Comparison of ENCODE assay signal across 13 mouse cellular contexts in the genomic region with DNA sequence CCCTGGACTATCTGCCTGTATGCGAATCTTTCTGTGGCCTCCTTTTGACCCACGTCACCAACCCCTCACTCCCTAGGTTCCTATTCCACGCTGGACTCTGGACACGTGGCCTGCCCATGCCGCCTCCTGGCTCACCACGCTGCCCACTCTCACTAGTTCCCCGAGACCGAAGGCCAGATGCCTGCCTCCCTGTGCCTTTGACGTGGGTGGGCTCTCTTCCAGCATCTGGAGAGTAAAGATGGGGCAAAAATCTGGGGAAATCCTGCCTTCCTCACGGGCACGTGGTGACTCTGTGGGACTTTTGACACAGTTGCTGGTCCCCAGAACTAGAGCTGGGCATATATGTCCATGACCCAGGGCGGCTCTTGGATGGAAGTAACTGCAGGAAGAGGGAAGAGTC.
"Had no signal": no experiment of that assay in that cellular context is flagged by ENCODE, and none has a peak within 500 bp of the region (broad histone marks: within the 10 kb centered on the region; RNA-seq: fewer than 3 reads in every experiment).

No protein-coding gene starts in this region.

- H3K9me3 ChIP-seq: limb, embryonic 15.5 days; liver, embryonic 13.5 days; lung, embryonic 15.5 days; megakaryocyte, embryonic 14.5 days; midbrain, embryonic 12.5 days; neural tube, embryonic 13.5 days had no signal

- H3K27me3 ChIP-seq: limb, embryonic 15.5 days; liver, embryonic 13.5 days; lung, embryonic 15.5 days had no signal

- ATAC-seq: liver, postnatal 0 days; midbrain, embryonic 16.5 days had no signal

- H3K4me2 ChIP-seq: limb, embryonic 15.5 days; liver, embryonic 13.5 days; lung, embryonic 15.5 days; midbrain, embryonic 12.5 days; neural tube, embryonic 13.5 days had no signal

- H3K4me3 ChIP-seq: limb, embryonic 15.5 days; liver, embryonic 13.5 days; lung, embryonic 15.5 days; megakaryocyte, embryonic 14.5 days; midbrain, embryonic 12.5 days; neural tube, embryonic 13.5 days had no signal

- DNase-seq: kidney, adult 18-20 months; kidney, postnatal 10 days; liver, embryonic 13.5 days; liver, postnatal 0 days; lung, postnatal 14 days; thymus, postnatal 4 days had no signal

- H3K27ac ChIP-seq: limb, embryonic 15.5 days; liver, embryonic 13.5 days; lung, embryonic 15.5 days; macrophage; midbrain, embryonic 12.5 days had no signal

- H3K36me3 ChIP-seq: limb, embryonic 15.5 days; liver, embryonic 13.5 days; lung, embryonic 15.5 days; midbrain, embryonic 12.5 days; neural tube, embryonic 13.5 days had no signal

- H3K9ac ChIP-seq: limb, embryonic 15.5 days; liver, embryonic 13.5 days; liver, postnatal 0 days; lung, embryonic 15.5 days; midbrain, embryonic 12.5 days; neural tube, embryonic 13.5 days had no signal

- H3K4me1 ChIP-seq: limb, embryonic 15.5 days; liver, embryonic 13.5 days; lung, embryonic 15.5 days; megakaryocyte, embryonic 14.5 days had no signal
